Mouse (Mus musculus) adrenal gland, postnatal 25 days (tissue): ENCODE data around the gene March1. TPM values are rescaled to one million over a fixed set of nuclear protein-coding genes. Genes with fewer than 3 reads are reported as not detected.

Experiments
- DNase-seq: peaks from one replicate; pipeline ENCODE4 v3.0.0; 2021; ENCODE audit warnings: mixed read lengths
- long read RNA-seq: library from polyadenylated mRNA; stranded (forward); transcript quantifications from one replicate; pipeline ENCODE4 v2.0.0, GENCODE M21; 2021
- total RNA-seq: library from RNA; stranded (reverse); gene quantifications from 2 replicates; pipeline ENCODE4 v1.2.3, GENCODE M21; 2021

March1 gene
- total RNA-seq: 0.57 and 0.91 TPM in 2 replicates
- long read RNA-seq: 0 reads

DNA sequence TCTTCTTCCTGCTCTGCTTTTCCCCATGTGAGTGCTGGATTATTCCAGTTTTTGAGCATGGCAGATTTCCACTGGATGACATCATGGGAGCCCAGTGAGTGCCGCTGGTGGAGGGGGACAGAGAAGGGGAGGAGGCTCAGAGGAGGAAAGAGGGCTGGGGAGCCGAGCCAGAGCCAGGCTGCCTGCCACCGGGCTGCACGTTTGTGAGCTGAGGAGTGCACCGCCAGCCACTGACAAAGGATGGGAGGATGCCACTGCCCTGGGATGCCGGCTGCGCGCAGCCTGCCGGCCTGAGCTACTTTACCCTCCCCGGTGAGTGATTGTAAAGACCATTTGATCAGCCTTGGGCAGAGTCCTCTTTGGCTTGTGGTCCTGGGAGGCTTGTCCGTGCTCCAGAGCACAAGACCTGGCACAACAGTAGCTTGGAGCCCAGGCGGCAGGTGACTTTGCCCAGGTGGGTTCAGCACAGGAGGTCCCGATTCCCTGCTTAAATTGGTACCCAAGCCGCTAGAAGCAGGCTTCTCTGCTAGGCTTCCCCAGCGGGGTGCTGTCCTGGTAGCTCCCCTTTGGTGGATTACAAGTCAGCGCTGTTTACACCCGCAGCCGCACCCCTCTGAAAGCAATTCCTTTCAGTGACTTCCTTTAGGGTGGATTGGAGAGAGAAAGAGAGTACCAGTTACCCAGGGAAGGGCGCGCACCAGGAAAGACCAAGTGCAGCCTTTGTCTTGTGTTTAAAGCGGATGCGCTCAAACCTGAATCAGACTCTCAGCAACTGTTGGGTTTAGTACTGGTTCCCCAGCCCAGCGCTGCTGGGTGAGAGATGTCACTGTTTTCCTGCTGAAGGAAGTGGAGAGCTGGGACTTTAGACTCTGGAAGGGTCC lies at the start of gene March1:
TSS of gene March1 (plus strand) at position 30 of the 881 bp plus-strand sequence.
- no peak for DNase-seq

DNA sequence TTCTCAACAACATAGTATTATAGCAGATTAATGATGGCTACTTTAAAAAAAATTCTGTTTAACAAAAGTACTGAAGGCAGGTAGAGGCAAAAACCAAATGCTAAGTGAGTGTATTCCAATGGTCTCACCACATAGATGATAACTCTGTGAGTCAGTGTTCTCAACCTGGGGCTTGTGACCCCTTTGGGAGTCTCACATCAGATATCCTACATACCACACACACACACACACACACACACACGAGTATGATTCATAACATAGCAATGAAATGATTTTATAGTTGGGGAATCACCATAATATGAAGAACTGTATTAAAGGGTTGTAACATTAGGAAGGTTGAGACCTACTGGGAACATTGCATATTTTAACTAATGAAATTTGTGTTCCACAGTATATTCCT lies 30.8 kb upstream of the March1 start:
- no peak for DNase-seq

DNA sequence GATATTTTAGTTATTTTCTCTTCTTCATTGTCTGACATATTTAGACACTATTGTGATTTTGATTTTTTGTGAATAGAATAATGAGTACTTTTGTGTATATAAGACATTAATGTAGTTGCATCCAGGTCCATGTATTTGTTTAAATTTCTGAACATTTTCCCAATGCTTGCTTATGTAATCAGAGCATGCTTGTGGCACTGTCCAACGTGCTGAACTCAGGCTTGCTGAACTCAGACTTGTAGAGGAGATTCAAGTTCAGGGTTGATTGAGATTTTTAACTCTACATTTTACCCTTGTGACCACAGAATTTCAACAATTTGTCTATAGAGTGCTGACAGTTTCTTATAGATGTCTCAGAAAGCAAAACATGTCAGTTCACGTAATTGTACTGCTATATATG lies 14.5 kb upstream of the March1 start:
- no peak for DNase-seq

DNA sequence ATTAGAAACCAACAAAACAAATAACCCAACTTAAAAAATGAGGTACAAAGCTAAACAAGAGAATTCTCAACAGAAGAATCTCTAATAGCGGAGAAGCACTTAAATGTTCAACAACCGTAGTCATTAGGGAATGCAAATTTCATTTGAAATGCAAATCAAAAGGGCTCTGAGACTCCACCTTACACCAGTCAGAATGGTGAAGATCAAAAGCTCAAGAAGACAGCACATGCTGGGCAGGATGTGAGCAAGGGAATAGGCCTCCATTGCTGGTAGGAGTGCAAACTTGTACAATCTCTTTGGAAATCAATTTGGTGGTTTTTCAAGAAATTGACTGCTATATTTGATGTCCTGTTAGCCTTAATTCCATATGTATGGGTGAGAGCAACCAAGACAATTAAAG lies 8.2 kb upstream of the March1 start:
- no peak for DNase-seq

DNA sequence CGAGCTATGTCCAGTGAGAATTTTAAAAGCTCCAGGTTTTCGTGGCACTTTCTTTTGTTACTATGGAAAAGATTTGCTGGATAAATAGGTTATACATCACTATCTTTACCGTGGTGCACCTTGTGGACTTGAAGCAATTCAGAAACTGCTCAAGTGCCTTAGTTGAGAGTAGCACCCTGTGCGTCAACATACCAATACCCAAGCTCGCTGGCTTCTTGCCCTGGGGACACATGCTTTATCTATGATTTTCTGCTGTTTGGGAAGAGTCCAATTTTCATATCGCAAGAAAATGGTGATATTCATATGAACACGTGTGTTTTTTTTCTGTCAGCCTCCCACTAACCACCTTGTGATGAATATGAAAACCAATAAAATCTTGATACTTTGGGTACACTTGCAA lies 1.3 kb downstream of the March1 start:
- DNase-seq: no peak

DNA sequence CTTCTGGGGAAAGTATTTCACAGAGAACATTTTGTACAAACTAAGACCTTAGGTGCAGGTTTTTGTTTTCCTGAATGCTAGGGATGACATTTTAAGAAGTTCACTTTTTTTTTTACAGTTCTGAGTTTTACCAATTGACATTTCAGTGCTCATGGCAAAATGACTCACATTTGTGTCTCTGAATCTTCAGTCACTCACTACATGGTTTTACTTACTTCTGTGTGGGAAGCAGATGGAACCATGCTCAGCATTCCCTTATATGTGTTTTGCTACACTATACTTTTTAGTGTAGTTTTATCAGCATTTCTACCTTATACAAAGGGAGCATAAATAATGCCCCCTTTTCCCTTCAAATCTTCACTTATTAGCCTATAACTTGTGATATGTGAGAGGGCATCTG lies 27.2 kb downstream of the March1 start:
- no peak for DNase-seq

DNA sequence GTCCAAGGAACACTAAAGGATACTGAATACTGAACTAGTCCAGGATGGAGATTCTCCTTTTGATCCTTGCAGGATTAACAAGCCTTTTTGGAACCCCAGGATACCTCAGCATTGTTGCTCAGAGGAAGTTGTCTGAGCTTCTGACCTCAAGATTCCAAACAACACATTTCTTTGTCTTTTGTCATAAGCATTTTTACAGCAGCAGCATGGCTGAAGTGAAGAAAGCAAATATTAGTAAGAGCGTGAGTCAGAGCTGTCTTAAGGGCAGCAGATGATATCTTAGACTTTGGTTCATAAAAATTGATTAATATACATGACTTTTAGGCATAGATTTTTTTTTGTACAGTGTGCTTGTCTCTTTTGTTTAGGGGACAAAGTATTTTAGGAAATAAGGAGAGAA lies 27.8 kb downstream of the March1 start:
- DNase-seq: no peak

DNA sequence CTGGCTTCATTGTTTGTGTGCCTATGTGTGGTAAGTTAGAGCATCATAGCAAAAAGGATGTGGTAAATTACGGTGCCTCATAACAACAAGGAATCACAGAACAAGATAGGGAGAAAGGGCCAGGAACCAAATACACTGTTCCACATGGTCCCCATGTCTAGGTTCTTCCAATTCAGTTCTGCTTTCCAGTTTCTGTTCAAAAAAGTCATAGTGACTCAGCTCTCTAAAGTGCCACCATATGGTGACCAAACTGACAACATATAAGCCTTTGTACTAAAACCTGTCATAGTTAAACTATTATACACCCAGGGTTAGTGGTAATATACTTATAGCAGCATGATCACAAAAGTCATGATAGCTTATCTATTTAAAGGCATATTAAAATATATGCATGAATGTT lies 28.2 kb downstream of the March1 start:
- no peak for DNase-seq

DNA sequence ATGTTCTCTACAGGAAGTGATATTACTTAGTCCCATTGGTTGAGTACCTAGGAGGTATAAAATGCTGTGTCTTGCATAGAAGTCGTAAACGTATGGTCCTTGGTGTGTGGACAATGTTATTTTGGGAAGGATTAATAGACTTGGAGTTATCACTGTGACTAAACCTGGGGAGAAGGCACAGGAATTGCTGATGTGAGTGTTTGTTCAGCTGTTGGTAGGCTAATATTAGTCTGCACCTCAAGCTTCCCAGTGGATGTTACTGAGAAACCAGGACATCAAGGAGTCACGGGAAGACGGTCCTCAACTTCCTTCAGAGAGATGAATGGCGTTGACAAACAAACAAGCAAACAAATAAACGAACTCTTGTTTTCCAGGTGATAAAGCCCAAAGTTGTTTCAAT lies 38.2 kb downstream of the March1 start:
- DNase-seq: no peak

DNA sequence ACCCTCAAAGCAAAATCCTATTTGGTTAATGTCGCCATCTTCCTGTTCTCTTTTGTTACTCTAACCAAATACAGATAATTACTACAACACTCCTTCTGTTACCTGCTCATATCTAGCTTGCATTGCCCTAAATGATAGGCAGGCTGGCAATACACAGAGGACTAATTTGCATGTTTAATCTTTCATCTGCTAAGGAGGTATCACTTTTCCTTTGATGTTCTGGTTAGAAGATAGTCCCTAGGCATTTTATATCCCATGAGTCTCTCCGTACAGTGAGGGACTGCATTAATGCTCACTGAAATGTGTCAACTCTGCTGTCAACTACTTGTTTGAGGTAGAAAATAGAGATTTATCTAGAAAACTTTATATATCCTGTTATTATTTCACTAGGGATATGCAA lies 44.2 kb downstream of the March1 start:
- no peak for DNase-seq

DNA sequence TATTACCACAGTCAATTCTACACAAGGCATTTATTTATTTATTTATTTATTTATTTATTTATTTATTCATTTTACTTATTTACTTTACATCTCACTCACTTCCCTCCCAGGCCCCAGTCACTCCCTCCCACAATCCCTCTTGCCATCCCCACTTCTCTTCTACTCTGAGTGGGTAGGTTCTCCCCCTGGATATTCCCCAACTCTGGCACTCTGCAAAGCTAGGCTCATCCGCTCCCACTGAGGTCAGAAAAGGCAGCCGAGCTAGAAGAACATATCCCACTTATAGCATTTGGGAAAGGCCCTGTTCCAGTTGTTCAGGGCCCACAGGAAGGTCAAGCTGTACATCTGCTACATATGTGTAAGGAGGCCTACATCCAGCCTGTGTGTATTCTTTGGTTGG lies 48.1 kb downstream of the March1 start:
- no peak for DNase-seq

DNA sequence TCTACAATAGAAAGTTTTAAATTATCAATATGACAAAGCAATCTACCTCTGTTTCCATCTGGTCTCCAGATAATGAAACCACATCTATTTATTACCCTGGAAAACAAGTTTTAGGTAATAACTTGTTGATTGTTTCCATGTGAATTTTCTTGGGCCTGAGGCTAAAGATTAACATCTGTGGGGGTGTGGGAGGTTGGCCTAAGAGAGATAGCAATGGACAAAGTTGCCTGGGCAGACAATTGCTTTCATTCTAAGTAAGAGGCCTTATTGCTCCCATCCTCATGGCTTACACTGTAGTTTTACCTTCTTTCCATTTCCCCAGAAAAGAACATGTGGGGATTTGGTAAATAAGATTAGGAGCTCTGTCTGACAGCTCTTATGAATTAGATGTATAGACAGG lies 125.4 kb downstream of the March1 start:
- DNase-seq: no peak

DNA sequence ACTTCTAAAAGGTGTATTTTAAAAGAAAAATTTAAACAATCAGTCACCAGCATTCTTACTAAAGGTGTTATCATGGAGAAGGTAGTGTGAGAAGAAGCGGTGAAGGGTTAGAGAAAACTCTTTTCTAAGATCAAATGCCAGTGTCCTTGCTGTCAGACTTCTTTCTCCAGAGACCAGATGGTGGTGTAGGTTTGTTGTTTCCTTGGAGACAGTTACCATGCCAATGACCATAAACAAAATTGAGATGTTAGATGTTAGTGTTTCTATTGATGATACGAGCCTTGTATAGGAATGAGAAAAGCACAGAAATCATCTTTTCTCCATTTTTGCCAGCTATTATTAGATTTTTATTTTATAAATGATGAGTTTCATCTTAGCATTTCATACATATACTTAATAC lies 158.1 kb downstream of the March1 start:
- no peak for DNase-seq

DNA sequence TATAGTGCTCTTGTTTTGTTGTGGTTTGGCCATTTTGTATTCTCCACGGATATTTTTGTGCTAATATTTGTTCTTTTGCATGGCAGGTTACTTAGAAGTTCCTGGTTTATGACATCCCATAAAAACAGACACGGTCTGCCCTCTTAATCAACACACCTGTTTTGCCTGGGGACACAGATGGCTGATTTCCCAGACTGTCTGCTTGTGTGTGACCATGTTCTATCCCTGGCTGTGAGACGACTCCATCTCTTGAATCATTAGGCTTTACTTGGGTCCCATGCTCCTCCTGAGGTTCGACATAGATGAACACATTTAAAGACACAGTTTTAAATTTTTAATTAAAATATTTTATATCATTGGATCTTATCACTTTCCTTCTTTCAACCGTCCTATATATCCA lies 163.5 kb downstream of the March1 start:
- DNase-seq: no peak

DNA sequence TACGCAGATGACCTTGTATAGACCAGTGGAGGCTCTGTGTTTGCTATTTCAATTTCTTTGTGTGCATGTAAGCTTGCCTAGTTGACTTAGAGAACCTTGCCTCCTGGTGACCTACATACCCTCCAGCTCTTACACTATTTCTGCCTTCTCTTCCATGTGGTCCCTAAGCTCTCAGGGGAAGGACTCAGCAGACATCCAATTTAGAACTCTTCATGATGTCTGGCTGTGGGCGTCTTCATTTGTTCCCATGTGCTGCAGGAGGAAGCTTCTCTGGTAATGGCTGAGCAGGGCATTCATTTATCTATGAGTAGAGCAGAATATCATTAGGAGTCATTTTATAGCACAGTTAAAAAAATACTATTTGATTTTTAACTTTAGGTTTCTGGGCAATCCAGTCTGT lies 195.3 kb downstream of the March1 start:
- DNase-seq: no peak

DNA sequence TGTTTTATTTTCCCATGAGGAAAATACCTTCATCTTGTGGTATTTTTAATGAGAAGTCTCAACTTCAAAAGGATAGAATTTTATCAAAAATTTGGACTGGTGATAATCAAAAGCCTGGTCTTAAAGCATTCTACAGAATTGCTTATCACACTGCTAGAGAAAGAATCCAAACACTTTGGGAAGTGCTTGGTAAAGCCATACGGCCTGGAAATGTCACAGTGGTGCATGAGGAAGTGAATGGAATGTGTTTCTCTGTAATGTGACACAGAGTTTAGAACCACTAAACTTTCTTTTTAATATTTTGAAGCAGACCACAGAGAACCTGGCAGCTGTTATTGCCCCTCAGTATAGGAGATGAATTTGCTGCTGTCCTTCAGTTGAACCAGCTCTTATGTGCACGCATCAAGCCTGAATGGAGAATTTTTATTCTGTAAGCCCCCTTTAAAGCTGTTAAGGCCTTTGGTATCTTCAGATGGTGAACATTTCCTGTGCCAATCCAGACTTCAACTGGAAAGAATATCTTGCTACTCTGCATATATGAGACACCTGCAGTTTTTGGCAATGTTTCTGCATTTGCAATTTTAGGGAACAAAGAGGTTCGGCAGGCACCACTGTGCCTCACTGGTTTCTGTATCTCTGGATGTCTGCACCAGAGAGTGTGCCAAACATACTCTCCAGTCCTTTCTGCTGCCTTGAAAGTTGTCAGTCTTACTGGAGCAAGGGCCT lies 304.8 kb downstream of the March1 start:
- no peak for DNase-seq

DNA sequence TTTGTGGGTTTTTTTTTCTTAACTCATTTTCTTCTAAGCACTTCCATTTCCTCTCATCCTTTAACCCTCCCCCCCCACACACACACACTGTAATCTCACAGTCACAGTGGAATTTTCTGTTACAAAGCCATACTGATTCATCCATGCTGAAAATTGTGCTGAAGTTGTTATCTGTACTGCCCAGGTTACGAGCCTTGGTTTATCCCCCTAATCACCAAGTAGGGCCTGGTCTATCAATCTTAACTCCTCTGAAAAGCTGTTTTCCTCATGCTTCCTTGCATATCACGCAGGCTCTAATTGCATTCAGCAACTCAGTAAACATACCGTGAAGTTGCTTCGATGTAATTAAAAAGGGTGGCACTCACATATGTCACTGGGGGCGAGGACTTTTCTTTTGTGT lies 339.2 kb downstream of the March1 start:
- DNase-seq: no peak

DNA sequence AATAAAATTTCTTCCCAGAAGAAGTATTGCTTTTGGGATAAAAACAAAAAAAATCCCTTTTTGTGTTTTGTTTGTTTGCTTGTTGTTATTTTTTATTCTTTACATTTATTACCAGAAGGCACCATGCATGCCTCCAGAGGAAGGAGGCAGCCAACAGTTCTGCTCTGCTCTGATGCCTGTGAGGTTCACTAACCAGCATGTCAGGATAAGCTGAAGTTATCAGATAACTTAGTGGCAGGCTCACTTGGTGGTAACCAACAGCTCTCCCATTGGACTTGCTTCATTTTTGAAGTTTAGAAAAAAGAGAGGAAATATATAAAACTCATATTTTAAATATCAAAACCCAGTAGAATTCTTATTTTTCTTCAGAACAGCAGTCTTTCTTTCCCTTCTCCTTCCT lies 339.8 kb downstream of the March1 start:
- no peak for DNase-seq

DNA sequence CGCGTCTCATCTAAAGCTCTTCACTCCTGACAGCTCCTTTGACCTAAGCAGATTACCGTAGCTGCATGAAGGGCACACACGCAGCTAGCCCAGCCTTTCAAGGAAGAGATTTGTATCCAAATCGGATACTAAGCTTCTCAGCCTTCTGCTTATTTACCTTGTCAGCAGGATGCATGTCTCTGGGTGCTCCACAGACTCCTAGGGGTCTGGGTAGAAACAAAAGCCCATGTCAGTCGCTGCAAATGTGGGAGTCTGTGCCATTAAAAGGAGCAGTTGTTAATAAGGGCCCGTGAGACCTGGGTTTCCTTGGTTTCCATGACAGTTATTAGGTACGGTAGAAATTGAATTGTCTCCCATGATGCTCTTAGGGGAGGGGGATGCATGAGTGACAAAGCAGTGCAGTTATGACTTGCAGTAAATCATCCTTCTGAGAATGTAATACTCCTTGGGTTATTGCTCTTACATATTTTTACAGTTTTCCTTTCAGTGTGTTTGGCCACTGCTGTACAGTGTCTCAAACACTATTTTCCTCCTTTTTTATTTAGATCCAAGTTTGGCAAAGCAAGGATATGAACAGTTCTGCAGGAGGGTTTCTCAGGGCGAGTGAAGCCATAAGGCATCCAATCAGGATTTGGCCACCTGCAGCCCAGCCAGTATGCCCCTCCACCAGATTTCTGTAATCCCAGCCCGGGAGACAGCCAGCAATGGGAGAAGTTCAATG lies 349.0 kb downstream of the March1 start:
- no peak for DNase-seq

DNA sequence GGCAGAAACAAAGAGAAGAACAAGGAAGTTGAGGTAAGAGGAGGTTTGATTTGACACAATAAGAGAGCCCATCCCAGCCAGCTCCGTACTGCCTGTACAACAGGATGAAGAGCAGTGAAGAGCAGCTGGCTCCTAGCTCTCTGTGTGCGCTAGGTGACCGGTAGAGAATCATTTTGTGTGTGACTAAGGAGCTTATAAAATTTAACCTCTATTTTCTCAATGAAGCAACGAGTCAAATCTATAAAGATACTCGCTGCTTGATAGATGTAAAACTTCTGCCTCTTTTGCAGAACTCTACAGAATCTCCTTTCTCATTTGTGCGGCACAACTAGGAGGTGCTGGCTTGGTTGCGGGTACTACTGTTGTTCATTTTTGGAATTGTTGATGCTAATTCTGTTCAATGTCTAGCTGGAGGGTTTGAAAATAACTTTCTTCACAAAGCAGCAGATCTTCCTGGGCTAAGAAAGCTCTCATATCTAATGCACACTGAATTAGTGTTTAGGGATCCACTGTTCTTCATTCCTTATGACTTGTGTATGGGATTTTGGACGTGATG lies 349.6 kb downstream of the March1 start:
- DNase-seq: no peak

DNA sequence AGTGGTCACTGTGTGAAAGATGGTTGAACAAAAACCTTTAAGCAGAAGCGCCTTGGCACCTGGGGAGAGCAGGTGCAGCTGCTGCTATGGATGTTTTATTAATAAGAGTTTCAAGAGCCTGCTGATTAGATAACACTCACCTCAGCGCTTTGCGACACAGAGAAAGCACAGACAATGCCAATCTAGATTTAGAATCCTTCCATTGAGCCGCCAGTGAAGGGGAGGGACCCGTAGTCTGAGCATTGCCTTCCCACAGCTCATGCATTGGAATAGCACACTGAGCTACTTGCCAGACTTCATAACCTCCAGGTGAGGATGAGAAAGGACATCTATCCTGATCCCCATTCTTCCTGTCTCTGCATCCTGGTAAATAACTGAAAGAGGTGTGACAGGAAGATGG lies 359.2 kb downstream of the March1 start:
- no peak for DNase-seq

DNA sequence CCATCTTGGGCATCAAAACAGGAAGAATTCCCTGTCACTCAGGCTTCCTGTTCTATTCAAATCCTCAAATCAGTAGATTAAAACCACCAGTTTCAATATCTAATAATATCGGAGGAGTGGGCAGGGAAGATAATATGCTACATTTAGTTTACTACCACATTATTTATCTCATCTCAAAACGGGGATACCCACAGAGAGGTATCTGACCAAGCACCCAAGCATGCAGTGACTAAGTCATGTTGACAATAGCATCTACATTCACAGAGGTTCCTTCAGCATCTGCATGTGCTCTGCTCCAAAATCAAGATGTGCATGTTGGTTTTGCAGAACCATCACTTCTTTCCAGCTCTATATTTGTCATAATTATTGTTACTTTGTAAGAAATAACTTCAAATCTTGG lies 364.3 kb downstream of the March1 start:
- DNase-seq: no peak

DNA sequence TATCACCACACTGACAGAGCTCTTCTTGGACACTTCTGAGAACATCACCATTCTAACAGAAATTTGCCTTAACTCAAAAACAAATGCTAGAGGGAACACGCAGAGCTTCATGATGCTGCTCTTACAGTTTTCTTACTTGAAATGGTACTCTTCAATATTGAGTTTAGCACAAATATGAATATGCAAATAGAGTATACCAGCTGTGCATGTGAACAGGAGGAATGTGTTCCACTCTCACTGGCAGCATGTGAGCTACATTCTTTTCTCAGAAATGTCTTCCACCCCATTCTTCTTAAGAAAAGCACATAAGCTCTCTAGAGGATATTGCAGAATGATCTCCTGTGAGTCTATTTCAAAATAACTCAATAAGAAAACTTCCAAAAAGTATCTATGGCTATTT lies 370.0 kb downstream of the March1 start:
- no peak for DNase-seq
